Mouse (Mus musculus) urinary bladder, adult 2 months (tissue): Measurements from ENCODE around the gene Zfp143. TPM values are rescaled to one million over a fixed set of nuclear protein-coding genes. Genes with fewer than 3 reads are reported as not detected.

Experiments used
- DNase-seq: peaks from one replicate; pipeline ENCODE4 v3.0.0; 2022; ENCODE audit warnings: low spot score
- polyA plus RNA-seq: library from polyadenylated mRNA; depleted of rRNA; stranded (reverse); fragments of >200 nt; gene quantifications from 2 replicates; pipeline ENCODE4 v1.2.3, GENCODE M21; 2012; rRNA removed

Gene Zfp143
- polyA plus RNA-seq, 1 experiment: 14.9 TPM

- no peak for DNase-seq
Measured at GRCm38 (mm10) chr7:110133988-110134387, 73.0 kb downstream of the Zfp143 start.

DNA sequence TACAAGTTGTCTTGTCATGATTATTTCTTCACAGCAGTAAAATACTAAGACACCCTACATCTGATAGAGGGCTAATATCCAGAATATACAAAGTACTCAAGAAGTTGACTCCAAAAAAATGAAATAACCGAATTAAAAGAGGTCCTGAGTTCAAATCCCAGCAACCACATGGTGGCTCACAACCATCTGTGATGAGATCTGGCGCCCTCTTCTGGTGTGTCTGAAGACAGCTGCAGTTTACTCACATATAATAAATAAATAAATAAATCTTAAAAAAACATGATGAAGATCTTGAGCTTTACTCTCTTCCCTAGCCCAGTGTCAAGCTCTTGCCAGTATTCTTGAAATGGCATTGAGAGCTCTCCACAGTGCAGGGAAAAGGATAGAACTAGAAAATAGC, 77.5 kb downstream of the Zfp143 start:
- no peak for DNase-seq

DNA sequence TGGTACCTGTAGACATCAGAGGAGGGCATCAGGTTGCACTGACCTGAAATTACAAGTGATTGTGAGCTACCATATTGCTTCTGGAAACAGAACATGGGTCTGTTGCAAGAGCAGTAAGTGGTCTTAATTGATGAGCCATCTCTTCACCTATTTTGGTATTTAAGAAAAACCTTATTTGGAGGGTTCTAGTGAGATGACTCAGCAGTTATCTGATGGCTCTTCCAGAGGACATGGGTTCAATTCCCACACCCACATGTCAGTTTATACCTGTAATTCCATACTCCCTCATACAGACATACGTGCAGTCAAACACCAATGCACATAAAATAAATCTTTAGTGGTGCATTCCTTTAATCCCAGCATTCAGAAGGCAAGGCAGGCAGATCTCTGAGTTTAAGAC, 82.8 kb downstream of the Zfp143 start:
- no peak for DNase-seq

Other genes starting within 250 kb of the Zfp143 start
- 7.4 and 16.3 TPM in 2 replicates for gene Scube2, start 195.5 kb upstream of the Zfp143 start, polyA plus RNA-seq
- gene Dennd5a, start 100.7 kb upstream of the Zfp143 start, polyA plus RNA-seq: 63.8 and 75.8 TPM in 2 replicates
- 33.3 and 35.0 TPM in 2 replicates for gene Tmem41b, start 74.3 kb upstream of the Zfp143 start, polyA plus RNA-seq
- 31.9 and 38.2 TPM in 2 replicates for gene Ipo7, start 42.9 kb upstream of the Zfp143 start, polyA plus RNA-seq
- 13.5 and 13.6 TPM in 2 replicates for gene Wee1, start 60.8 kb downstream of the Zfp143 start, polyA plus RNA-seq
- 15.2 and 18.3 TPM in 2 replicates for gene Swap70, start 160.5 kb downstream of the Zfp143 start, polyA plus RNA-seq